Mouse (Mus musculus) left cerebral cortex, adult 6 months (tissue): ENCODE data around the gene Aplp2. TPM values are rescaled to one million over a fixed set of nuclear protein-coding genes. Genes with fewer than 3 reads are reported as not detected.

ENCODE experiments used
- long read RNA-seq, 2 experiments: library from polyadenylated mRNA; unstranded; transcript quantifications; one replicate each; pipeline ENCODE4 v2.0.0; 2019 to 2020
- polyA plus RNA-seq: library from polyadenylated mRNA; unstranded; fragments of <200 nt; fragmentation: Nextera tagmentation; gene quantifications from 2 replicates; pipeline ENCODE4 v1.2.3, GENCODE M21; 2021

The Aplp2 gene
- 206 and 220 TPM in 2 replicates for polyA plus RNA-seq
- long read RNA-seq, experiment 1, transcript Aplp2-207 (4 exons, 1,877 nt) = minor isoform, 9 of 852 reads
- long read RNA-seq, experiment 1, transcript Aplp2-202 (17 exons, 3,504 nt) = major isoform, 79 of 852 reads
- long read RNA-seq, experiment 1, transcript Aplp2-209 (16 exons, 3,462 nt) = minor isoform, 51 of 852 reads
- long read RNA-seq, experiment 1, transcript Aplp2-201 (17 exons, 3,634 nt) = minor isoform, 44 of 852 reads
- long read RNA-seq, experiment 1, partial matches to known transcripts = 131 of 852 reads
- long read RNA-seq, experiment 1, other reads (novel, unspliced or antisense) = 537 of 852 reads
- long read RNA-seq, experiment 2, transcript Aplp2-202 (17 exons, 3,504 nt) = minor isoform, 5 of 294 reads
- long read RNA-seq, experiment 2, transcript Aplp2-207 (4 exons, 1,877 nt) = major isoform, 6 of 294 reads
- long read RNA-seq, experiment 2, partial matches to known transcripts = 165 of 294 reads
- long read RNA-seq, experiment 2, other reads (novel, unspliced or antisense) = 115 of 294 reads

GRCm38 (mm10) chr9:31211690-31212499 lies at the start of gene Aplp2:
Gene Aplp2, minus strand, starts transcription at chr9:31211815.

DNA sequence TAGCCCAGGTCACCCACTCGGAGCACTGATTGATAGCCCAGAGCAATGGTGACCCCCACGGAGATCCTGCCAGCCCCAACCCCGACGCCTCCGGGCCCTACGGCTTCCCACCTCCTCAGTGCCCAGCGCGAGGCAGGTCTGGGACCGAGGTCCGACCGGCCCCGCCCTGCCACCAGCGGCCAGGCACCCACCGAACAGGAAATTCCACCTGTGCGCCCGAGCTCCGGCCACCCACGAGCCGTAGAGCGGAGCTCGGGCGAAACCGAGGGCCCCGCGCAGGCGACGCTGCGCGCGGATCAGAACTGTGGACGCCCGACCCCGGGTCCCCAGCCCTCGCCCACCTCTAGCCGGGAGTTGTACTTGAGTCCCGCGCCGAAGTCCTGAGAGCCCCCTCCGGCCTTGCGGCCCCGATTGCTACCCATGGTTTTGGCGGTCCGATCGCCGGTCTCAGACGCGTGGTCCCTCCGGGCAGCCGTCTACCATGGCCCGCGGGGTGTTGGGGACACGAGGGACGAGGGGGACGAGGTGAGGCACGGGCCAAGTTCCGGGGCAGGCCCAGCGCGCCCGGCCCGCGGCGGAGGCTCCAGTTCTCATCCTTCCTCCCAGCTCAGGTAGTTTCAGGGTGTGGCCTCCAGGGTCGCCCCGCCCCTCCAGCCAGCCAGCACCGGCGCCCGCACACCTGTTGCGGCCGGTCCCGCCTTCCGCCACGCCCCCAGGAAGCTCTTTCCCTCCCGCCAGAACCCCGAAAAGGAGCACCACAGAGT lies 80.2 kb downstream of the Aplp2 start, which contains the start of gene St14:
Gene St14 (minus strand): TSS at position 649 of the 764 bp plus-strand sequence.

Other genes with a start within 250 kb of the Aplp2 start
- gene Zbtb44, start 181.2 kb downstream of the Aplp2 start, polyA plus RNA-seq = 4.5 and 5.0 TPM in 2 replicates
- gene St14, start 80.0 kb downstream of the Aplp2 start, polyA plus RNA-seq = 0.21 and 0.29 TPM in 2 replicates
- gene Prdm10, start 68.7 kb upstream of the Aplp2 start, polyA plus RNA-seq = 9.3 and 10.5 TPM in 2 replicates
- gene Nfrkb, start 174.4 kb upstream of the Aplp2 start, polyA plus RNA-seq = 9.7 and 9.9 TPM in 2 replicates